Mouse (Mus musculus): Measurements from ENCODE around the gene Meis1.

- TF ChIP-seq CTCF (IDR thresholded peaks at IDR 0.05; ENCODE audit: extremely low read depth, insufficient read depth, insufficient read length, insufficient replicate concordance) (no peak), POLR2A (IDR thresholded peaks at IDR 0.05; ENCODE audit: low read depth, low read length) (no peak)
Observed at GRCm38 (mm10) chr11:18830087-18830486, 188.7 kb downstream of the Meis1 start.
